Mouse (Mus musculus) fat pad, adult 2 months (tissue): ENCODE data around the gene Tbxas1.

Experiments used
- DNase-seq: peaks from one replicate; pipeline ENCODE4 v3.0.0-alpha.2; 2011; ENCODE audit warnings: low read depth, low spot score; ENCODE audit errors: extremely low read depth

Gene Tbxas1

DNA sequence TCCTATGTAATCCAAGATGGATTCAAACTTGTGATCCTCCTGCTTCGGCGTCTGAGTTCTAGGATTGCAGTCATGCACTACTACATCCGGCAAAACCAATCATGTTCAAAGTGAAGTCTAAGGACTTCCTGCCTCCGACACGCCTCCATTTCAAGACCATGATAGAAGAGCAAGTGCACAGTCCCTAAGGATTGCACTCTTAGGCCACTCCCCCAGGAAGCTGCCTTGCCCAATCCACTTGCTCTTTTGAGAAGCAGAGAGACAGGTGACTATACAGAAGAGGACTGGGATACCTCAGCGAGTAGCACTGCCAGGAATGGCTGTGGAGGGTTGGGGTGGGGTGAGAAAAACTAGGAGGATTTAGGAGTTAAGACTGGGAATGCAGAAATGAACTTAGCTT, 14.0 kb downstream of the Tbxas1 start:
- DNase-seq: no peak

DNA sequence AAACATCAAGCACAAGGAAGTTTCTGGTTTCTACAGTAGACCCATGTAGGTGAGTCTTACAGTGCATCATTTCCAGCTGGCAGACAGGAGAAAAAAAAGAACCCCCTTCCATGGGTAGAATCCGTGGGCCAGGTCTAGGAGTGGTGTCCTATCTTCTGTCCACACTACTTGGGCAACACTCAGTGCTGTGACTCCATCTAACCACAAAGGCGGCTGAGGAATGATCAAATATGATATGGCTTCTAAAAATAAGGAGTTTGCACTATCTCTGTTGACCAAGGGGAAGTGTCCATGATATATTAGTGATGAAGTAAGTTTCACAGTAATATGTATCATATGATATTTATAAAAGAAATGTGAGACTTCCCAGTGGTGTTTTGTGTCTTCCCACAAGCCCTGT, 16.8 kb downstream of the Tbxas1 start:
- no peak for DNase-seq

DNA sequence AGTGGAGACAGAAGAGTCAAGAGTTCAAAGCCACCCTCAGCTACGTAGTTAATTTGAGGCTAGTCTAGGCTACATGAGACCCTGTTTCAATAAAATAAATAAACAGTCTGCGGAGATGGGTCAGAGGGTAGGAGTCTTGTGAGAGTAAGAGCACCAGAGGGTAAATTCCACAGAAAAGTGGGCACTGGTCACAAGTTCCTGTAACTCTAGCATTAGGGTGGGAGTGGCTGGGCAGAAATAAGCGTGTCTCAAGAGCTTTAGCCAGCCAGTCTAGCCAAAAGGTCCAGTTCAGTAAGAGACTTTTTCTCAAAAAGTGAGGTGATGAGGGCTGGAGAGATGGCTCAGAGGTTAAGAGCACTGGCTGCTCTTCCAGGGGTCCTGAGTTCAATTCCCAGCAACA, 18.4 kb downstream of the Tbxas1 start:
- no peak for DNase-seq

DNA sequence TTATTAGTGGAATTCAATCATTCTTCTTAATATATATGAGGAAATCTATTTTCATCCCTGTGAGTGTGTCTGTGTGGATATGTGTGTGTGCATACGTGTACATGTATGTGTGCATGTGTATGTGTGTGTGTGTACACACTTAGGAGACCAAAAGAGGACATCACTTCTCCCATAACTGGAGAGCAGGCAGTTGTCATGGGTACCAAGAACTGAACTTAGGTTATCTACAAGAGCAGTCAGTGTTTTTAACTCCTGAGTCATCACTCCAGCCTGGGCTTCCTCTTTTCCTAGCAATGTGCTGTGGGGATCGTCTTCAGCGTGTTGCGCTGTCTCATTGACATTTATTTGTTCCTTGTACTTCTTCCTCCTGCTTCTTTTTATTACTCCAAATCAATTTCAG, 24.9 kb downstream of the Tbxas1 start:
- DNase-seq: no peak

DNA sequence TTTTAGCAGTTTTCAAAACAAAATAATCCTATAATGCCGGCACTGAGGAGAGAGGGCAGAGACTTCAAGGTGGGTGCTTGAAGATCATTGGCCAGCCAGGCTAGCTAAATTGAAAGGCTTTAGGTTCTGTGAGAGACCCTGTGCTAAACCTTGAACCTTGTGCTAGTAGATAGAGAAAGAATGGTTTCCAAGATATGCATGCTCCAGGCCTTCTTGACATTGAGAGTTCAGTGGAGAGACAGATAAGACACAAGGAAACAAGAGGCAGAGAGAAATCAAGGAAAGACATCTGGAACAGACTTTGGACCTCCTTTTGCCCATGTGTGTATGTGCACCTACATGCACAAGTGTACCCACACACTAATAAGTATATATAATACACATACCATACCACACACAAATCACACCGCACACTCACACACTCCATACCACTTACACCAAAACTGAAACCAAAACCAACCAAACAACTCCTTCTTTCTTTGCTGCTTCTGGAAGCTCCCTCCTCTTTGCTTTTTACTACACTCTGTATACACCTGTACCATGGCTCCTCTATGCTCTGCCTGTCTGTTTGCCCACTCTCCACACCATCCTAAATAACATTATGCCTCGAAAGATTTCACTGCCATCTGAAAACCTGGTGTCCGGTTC, 25.4 kb downstream of the Tbxas1 start:
- no peak for DNase-seq

DNA sequence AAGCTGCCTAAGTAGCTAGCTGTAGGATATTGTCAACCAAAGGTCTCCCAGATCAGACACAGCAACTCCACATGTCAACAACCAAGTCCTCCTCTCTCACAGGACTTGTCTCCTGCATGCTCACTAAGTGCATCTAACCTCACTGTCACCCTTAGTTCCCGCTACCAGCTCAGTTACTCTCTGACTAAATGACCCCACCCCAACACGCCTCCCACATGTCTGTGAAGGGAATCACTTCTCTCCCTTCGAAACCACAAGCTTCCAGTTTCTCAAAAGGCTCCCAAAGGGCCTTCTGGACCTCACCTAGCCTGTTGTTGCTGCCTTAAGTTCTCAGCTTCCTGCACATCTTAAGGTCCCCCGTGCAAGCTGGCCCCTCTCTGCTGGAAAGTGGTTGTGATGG, 25.9 kb downstream of the Tbxas1 start:
- no peak for DNase-seq

DNA sequence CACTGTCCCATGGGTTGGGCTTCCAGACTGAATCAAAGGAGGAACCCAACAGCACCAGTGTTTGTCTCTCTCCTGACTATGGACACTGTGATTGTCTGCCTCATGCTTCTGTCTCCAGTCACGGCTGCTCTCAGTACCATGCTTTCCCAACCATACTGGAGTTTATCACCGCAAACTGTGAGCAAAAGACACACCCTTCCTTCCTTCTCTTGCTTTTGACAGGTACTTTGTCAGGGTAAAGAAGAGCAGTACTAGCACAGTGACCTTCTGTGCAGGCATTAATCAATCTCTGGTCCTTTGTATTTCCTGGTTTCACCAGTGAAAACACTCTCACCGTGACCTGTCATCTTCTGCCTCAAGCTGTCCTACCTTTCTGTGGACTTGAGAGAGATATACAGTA, 26.4 kb downstream of the Tbxas1 start:
- no peak for DNase-seq

DNA sequence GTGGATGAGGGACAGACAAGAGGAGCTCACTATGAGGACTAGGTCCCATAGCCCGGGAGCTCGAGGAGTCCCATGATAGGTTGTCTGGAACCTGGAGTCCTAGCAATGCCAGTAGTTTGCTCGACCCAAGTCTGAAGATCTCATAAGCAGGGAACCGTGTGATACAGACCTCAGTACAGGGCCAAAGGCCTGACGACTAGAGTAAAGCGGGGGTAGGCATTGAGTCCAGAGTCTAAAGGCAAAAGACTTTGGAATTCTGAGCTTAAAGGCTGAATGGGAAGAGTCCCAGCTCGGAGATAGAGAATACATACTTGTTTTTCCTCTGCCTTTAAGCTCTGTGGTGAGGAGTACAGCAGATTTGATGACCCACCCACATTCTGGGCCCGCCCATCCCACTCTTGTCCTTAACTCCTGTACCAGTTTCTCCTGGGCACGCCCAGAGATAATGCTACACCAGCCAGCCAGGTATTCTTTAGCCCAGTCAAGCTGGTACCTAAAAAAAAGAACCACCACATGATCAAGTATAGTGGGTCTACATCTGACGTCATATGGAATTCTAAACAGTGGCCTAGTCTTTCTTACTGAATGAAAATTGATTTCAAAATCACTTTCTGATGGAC, 27.7 kb downstream of the Tbxas1 start:
- DNase-seq: no peak

DNA sequence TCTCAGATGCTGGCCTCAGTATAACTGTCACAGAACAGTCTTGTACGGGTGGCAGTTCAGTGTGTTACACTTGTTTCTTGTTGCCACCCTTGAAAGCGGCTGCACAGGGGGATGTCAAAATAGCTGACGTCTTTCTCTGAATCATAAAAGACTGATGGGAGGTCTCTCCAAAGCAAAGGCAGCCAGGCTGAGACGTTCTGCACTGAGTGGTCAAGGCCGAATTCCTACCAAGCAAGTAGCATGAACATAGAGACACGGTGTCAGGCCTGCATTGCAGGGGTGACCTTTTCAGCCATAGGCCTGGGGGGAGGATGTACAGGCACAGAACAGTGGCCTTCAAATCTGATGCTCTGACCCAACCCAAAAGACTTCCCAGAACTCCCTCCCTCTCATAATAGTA, 30.8 kb downstream of the Tbxas1 start:
- DNase-seq: no peak

DNA sequence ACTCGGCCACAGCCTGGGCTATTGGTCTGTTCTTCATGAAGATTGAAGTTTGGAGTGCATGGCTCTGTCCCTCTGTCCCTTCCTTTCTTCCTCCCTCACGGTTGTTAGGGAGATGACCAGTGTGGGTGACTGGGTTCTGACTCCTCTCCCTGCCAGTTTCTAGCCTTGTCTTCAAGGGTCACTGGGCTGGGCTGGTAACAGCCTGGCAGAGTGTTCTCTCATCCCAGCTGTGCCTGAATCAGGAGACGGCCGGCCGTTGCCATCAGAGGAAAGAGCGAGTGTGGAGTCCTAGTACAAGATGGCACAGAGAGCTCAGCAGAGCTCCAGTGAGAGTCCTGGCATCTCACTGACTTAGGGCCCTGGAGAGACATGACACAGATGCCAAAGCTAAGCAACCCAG, 33.2 kb downstream of the Tbxas1 start:
- DNase-seq: no peak

DNA sequence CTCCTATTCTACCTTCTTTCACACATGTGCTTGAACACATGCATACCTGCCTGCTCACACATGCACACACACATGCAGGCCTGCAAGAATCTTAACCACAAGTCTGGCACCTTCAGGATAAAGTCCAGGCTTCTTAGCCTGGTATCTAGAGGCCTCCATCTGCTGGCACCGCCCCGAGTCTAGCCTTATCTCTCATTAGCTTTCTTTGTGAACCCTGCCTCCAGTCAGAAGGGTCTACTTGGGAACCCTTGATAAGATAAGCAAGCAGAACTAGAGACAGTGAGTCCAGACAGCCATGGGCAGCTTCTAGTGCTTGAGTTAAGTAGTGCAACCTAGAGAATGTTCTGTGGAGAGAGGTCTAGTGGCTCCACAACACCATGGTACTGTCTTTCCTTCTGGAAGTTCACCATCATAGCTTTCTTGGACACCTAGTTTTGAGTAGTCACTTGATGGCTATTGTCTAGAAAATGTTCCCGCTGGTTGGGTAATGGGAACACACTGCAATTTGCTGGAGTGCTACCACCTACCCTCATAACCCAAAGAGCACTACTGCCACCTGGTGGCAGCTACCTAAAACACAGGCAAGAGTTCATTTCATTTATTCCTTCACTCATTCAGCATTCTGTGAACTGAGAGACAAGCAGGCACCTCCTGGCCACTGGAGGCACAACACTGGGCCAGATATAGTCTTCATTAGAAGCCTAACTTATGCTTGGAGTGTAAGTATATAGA, 35.8 kb downstream of the Tbxas1 start:
- DNase-seq: no peak

DNA sequence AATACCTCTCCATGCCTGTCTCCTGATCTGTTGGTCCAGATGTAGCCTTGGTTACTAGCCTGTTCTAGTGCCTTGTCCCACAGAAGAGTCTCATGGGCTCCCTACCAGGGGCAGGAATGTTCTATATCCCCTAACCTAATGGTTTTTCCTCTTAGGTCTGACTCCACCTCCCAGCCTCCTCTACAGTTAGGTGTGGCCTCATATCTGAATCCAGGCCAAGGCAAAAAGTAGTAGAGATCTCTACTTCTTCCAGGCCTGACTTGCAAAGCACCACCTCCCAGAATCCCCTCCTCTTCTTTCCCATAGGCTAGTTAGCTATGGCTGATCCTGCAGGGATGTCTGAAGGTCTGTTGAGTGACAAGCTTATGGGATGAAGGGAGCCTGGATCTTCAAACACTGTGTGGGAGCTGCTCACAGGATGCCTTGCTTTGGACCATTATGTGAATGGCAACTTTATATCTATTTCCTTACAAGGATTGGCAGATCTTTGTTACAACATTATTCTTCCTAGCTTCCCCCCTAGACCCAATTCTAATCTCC, 37.0 kb downstream of the Tbxas1 start:
- DNase-seq: no peak

DNA sequence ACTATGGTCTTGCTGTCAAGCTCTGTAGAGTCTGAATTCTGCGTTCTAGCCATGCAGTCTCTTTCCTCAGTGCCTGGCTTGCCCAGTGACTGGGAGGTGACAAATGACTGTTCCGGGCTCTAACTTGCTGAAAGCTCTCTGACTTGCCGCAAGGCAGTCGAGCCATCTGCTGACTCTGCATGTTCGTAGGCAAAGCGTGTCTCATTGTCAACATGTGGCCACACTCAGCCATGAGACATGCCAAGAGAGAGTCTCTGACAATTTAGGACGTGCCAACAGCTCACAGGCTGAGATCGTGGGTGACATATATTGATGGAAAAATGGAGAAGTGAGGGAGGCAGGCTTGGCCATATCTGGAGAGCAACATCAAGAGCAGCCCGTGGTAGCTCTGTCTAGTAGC, 37.6 kb downstream of the Tbxas1 start:
- DNase-seq: no peak

DNA sequence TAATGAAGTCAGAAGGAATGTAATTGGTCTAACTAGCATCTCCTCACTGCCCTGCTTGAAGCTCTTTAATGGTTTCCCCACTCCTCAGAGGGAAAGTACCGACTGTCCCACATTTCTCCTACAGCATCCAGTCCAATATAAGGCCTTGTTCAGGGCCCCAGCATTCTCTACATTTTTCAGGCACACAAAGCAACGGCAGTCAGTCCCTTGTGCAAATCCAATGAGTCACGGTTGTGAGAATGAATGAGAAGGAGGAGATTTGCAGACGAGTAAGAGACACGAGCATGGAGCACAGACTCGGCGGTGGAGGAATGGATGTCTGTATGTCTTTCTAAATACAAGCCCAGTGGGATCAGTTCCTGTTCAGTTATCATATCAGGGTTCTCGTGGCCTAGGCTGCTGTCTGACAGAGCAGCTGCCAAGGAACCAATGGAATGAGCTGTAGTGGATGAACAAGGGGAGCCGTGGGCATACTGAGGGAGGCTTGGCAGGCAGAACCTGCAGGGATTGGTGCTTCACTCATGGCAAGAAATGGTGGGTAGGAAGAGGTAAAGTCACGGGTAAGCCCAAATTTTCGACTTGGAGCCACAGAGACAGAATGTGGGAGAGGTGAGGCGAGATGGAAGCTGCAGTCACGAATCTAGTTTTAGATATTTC, 38.3 kb downstream of the Tbxas1 start:
- no peak for DNase-seq

DNA sequence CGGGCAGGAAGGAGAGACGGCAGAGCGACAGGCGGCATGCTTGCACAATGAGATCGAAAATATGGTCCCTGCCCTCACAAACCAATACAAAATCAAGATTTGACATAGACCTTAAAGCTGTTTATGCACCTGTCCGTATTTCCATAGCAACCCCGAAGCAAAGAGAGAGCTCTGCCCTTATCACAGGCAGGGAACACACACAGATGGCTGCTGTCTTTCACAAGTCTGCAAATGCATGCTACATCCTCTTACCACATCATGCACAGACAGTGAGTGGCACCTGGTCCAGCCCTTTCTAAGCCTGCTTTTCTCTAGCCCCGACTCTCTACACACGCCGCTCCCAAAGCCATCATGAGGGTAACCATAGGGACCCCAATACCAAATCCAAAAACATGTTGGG, 39.0 kb downstream of the Tbxas1 start:
- no peak for DNase-seq

DNA sequence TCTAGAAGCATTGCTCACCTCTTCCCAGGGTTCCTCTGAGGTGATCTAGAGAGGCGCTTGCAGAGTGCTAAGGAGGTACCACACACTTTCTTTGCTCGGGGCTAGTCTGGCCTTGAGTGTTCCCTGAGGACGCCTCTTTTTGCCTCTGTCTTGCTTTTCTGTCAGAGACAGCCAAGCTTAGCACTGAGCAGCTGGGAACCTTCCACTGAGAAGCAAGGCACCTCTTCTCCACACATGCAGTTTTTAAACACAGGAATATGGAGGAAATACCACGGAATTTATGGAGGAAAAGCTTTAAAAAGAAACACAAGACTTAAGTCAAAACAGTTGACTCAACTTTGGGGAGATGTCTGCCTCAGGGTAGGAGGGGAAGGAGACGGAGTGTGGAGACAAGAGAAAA, 40.6 kb downstream of the Tbxas1 start:
- DNase-seq: no peak

DNA sequence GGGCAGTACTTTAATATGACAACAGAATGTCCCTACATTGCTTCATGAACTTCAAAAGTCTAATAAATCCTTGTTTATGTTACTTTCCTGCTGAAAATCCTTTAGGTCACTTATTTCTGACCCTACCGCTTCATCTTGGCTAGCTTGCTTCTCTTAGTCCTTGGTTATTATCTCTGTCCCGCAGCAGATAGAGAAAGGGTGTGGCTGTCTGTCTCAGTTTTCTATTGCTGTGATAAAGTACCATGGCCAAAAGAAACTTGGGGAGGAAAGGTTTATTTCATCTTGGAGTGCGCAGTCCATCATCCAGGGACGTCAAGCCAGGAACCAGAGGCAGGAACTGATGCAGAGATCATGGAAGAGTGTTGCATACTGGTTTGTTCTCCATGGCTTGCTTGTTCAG, 41.4 kb downstream of the Tbxas1 start:
- DNase-seq: no peak

DNA sequence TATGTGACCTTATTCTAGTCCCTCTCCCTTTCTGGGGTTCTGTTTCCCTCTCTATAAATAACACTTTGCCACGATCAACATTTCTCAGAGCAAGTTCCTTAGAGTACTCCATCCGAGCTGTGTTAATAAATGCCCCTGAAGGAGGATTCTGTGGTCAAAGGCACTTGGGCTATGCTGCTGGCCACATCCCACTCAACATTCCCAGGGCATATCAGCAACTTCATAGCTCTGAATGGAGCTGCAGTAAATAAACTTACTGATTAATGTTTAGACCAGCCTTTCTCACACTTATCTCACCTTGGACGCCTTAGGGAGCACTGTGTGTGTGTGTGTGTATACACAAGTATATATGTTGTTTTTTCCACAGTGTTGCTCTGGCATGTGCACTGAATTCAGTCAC, 42.2 kb downstream of the Tbxas1 start:
- no peak for DNase-seq

DNA sequence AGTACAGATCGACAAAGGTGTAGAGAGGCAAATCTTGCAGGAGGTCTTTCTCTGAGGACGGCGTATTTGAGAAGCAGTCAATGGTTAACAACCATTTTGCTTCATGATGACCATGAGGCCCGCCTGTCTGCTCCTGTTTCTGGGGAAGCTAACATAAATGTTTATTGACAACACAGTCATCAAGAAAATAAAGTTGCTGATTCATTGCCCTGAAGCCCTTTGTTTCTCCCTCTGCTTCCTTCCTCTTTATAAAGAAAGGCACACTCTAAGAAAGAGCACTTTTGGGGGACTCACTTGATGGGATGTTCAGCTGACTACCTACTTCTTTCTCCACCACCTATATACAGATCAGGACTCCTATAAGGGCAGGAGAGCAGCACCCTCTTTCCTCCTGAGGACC, 43.5 kb downstream of the Tbxas1 start:
- DNase-seq: no peak

DNA sequence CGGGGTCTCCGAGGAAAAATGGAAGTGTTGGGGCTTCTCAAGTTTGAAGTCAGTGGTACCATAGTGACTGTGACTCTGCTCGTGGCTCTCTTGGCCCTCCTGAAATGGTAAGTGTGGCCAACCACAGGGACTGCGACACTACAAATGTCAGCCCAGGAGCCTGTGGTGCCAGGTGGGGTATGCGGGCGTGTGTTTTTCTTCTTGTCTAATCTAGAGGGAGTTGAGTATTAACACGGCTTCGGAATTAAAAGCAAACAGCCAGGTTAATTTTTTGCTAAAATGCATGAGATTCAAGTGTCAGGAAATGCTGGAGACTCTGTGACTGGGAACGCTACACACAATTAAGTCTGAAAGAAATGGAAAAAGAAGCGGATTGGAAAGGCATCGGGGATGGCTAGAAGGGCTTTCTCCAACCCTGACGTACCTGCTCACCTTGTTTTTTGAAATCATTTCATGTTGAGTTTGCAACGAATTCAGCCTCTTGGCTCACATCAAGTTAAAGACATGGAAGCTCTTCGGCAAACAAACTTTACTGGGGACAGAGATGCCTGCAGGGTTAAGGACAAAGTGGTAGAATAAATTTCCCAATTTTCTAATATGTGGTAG, 44.0 kb downstream of the Tbxas1 start:
- DNase-seq: peak; percentile 5

DNA sequence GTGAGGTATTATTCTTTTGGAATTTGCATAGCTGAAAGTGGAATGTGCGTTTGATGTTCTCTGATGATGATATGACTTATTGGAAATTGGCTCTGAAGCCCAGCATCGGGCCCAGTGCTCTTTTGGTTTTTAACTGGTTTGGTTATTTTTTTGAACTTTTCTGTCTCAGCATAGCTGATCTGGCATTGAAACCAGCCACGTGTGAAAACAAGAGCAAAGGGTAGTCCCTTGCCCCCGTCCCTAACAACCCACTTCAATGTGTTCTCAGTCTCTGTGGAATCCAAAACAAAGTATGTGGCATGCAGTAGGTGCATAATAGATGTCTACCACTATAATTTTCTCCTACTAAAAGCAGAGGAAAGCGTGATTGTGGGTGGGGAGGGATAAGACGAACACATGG, 44.9 kb downstream of the Tbxas1 start:
- DNase-seq: no peak
